Mouse (Mus musculus): ENCODE measurements at regions not wholly inside any gene's neighbourhood (a gene's known extent, or its start where the extent isn't known, plus 50 kb on each side); places are given as distances from the start of the nearest gene placed in this dataset.

- TF ChIP-seq POLR2A (IDR thresholded peaks at IDR 0.05; ENCODE audit: borderline replicate concordance, extremely low read depth, low read depth, low read length): no peak
- TF ChIP-seq CTCF (IDR thresholded peaks at IDR 0.05; ENCODE audit: insufficient read depth, low read length): no peak
Observed at GRCm38 (mm10) chr14:36156175-36156574, 61.5 kb downstream of the 4930474N05Rik start.
